Mouse (Mus musculus): ENCODE results near the gene Camkmt. TPM values are rescaled to one million over a fixed set of nuclear protein-coding genes. Genes with fewer than 3 reads are reported as not detected.

The Camkmt gene
- total and polyA plus RNA-seq, 3 experiments = 1.6 to 5.9 TPM; not detected in 1

Other genes with a start within 250 kb of the Camkmt start
- gene Ppm1b, start 133.8 kb upstream of the Camkmt start, total RNA-seq (2012; rRNA removed) = 45.7 and 48.6 TPM in 2 replicates
- gene Ppm1b, start 133.8 kb upstream of the Camkmt start, polyA plus RNA-seq (2012; ENCODE audit: insufficient read depth in 1 of 2, insufficient read length in 2 of 2, low read depth in 1 of 2, low replicate concordance in 2 of 2, missing spikeins in 1 of 2) = 10 to 100 TPM in 1 of 2 experiments, not detected in 1; 51.6 TPM
- 0.08 and 0.10 TPM in 2 replicates for gene Slc3a1, start 62.2 kb upstream of the Camkmt start, total RNA-seq (2012; rRNA removed)
- gene Slc3a1, start 62.2 kb upstream of the Camkmt start, polyA plus RNA-seq (2012; ENCODE audit: insufficient read depth in 1 of 2, insufficient read length in 2 of 2, low read depth in 1 of 2, low replicate concordance in 2 of 2, missing spikeins in 1 of 2) = under 1 TPM in 1 of 2 experiments, not detected in 1; 0.08 TPM
- 12.2 and 12.6 TPM in 2 replicates for gene Prepl, start 311 bp upstream of the Camkmt start, total RNA-seq (2012; rRNA removed)
- 10 to 100 TPM in 1 of 2 experiments, not detected in 1; 23.2 TPM for gene Prepl, start 311 bp upstream of the Camkmt start, polyA plus RNA-seq (2012; ENCODE audit: insufficient read depth in 1 of 2, insufficient read length in 2 of 2, low read depth in 1 of 2, low replicate concordance in 2 of 2, missing spikeins in 1 of 2)